Mouse (Mus musculus) embryonic facial prominence, embryonic 12.5 days (tissue): ENCODE data around the gene Cdk2. TPM values are rescaled to one million over a fixed set of nuclear protein-coding genes. Genes with fewer than 3 reads are reported as not detected.

Experiments used
- ATAC-seq: fragments of 200-750 bp; cut with Nextera tagmentation; 2 replicates; pipeline ENCODE4 v1.8.0; 2017; ENCODE audit not compliant: insufficient number of reproducible peaks, insufficient read depth, low FRiP score, low TSS enrichment
- H3K27ac ChIP-seq: fragments of 300-500 bp; sonication (generic); 2 replicates; pipeline ENCODE4 v1.5.1; 2016; ENCODE audit warnings: mild to moderate bottlenecking
- H3K27me3 ChIP-seq: fragments of 300-500 bp; sonication (generic); 2 replicates; pipeline ENCODE4 v1.6.1; 2016; ENCODE audit warnings: mild to moderate bottlenecking, moderate library complexity
- H3K36me3 ChIP-seq: fragments of 300-500 bp; sonication (generic); 2 replicates; pipeline ENCODE4 v1.6.1; 2016; ENCODE audit warnings: mild to moderate bottlenecking
- H3K4me1 ChIP-seq: fragments of 300-500 bp; sonication (generic); 2 replicates; pipeline ENCODE4 v1.6.1; 2016
- H3K4me2 ChIP-seq: fragments of 300-500 bp; sonication (generic); replicated peaks from 2 replicates; pipeline ENCODE4 v1.6.1; 2016; ENCODE audit warnings: mild to moderate bottlenecking, moderate library complexity
- H3K4me3 ChIP-seq: fragments of 300-500 bp; sonication (generic); 2 replicates; pipeline ENCODE4 v1.5.1; 2016; ENCODE audit warnings: mild to moderate bottlenecking
- H3K9ac ChIP-seq: fragments of 300-500 bp; sonication (generic); 2 replicates; pipeline ENCODE4 v1.6.1; 2016; ENCODE audit warnings: mild to moderate bottlenecking, moderate library complexity
- H3K9me3 ChIP-seq: fragments of 300-500 bp; sonication (generic); 2 replicates; pipeline ENCODE4 v1.6.1; 2016; ENCODE audit warnings: mild to moderate bottlenecking, moderate library complexity
- WGBS: fragments of 180-500 bp; shearing (Covaris S2); methylation state at CpG from one replicate; pipeline ENCODE4 v1.1.7; 2016; 5-methylcytosine and 5-hydroxymethylcytosine counted together
- polyA plus RNA-seq: library from polyadenylated mRNA; unstranded; fragments of >200 nt; fragmentation: Nextera tagmentation; extraction: Ambion mirVana; gene quantifications from 2 replicates; pipeline ENCODE4 v1.2.1, GENCODE M21; 2016

The Cdk2 gene
- polyA plus RNA-seq, 1 experiment from 2014 or later, result 143 TPM

DNA sequence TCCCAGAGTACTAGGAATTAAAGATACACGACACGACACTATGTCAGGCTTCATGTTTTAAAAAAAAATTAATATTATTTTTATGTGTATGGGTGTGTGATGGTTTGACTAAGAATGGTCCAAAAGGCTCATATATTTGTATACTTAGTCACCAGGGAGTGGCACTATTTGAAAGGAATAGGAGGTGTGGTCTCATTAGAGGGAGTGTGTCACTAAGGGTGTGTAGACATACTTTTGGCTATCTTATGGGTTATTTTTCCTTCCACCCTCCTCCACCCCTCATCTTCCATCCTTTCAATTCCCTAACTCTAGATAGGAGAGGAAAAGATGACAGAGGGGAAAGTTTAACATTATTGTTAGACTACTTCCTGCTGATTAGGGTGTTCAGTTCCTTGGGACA lies 39.0 kb downstream of the Cdk2 start:
- Histone ChIP-seq H3K27me3 (no peaks in the 10 kb centered on the region), H3K9ac (no peak overlapping the region), H3K9me3 (no peaks in the 10 kb centered on the region), H3K36me3 (no peaks in the 10 kb centered on the region), H3K4me3 (no peak overlapping the region), H3K4me1 (0 out of 2 replicates have a peak, but pooled peaks cover 7% of the 10 kb centered on the region), H3K27ac (no peak overlapping the region), H3K4me2 (no peak overlapping the region)
- 97% methylated on average over 2 of the region's 2 CpGs for WGBS
- ATAC-seq, result no peak

- 81% methylated on average over 3 of the region's 3 CpGs for WGBS
Measured at GRCm38 (mm10) chr10:128665307-128665706, 39.5 kb downstream of the Cdk2 start.

GRCm38 (mm10) chr10:128664808-128665207 lies 40.0 kb downstream of the Cdk2 start:
- Histone ChIP-seq H3K4me3 (no peak overlapping the region), H3K9ac (no peak overlapping the region), H3K4me2 (no peak overlapping the region), H3K27ac (no peak overlapping the region), H3K4me1 (0 out of 2 replicates have a peak, but pooled peaks cover 6% of the 10 kb centered on the region), H3K27me3 (no peaks in the 10 kb centered on the region), H3K36me3 (no peaks in the 10 kb centered on the region), H3K9me3 (no peaks in the 10 kb centered on the region)
- 69% methylated on average over 3 of the region's 3 CpGs for WGBS
- ATAC-seq, result no peak

More at GRCm38 (mm10) chr10:128665307-128665706, 39.5 kb downstream of the Cdk2 start:
- Histone ChIP-seq H3K27ac (no peak overlapping the region), H3K4me1 (0 out of 2 replicates have a peak, but pooled peaks cover 7% of the 10 kb centered on the region), H3K4me3 (no peak overlapping the region), H3K9ac (no peak overlapping the region), H3K36me3 (no peaks in the 10 kb centered on the region), H3K27me3 (no peaks in the 10 kb centered on the region), H3K4me2 (no peak overlapping the region), H3K9me3 (no peaks in the 10 kb centered on the region)
- ATAC-seq, result no peak

GRCm38 (mm10) chr10:128663441-128664220 lies 41.2 kb downstream of the Cdk2 start:
- H3K4me3 ChIP-seq, result no peak overlapping the region
- H3K36me3 ChIP-seq, result no peaks in the 10 kb centered on the region
- no peak overlapping the region for H3K9ac ChIP-seq
- H3K9me3 ChIP-seq, result no peaks in the 10 kb centered on the region
- ATAC-seq, result no peak
- H3K4me1 ChIP-seq, result no peaks in the 10 kb centered on the region
- no peak overlapping the region for H3K27ac ChIP-seq
- WGBS, result 68% methylated on average over 5 of the region's 5 CpGs
- no peaks in the 10 kb centered on the region for H3K27me3 ChIP-seq
- no peak overlapping the region for H3K4me2 ChIP-seq

DNA sequence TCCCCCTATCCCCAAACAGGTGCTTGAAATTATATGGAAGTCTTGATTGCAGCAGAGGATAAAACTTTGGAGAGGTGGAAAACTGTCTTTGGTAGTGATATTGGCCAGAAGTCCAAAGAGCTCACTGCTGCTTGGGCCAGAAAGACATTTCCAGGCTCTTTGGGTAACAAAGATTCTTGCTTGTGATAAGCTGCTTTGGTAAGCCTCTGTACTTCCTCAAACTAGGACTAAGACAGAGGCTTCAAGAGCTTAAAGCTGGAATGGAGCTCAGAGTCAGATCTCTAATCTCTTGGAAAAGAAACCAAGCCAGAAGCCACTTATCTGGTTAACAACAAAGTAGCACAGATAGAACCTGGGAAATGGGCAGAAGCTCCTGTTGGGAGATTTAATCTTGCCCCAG lies 42.4 kb downstream of the Cdk2 start:
- no peak for ATAC-seq

GRCm38 (mm10) chr10:128659490-128659889 lies 45.3 kb downstream of the Cdk2 start:
- H3K27me3 ChIP-seq, result no peaks in the 10 kb centered on the region
- H3K4me1 ChIP-seq, result no peaks in the 10 kb centered on the region
- no peak for ATAC-seq
- no peak overlapping the region for H3K27ac ChIP-seq
- WGBS, result 48% methylated on average over 9 of the region's 9 CpGs
- H3K4me3 ChIP-seq, result no peak overlapping the region
- H3K9ac ChIP-seq, result no peak overlapping the region
- no peaks in the 10 kb centered on the region for H3K36me3 ChIP-seq
- H3K9me3 ChIP-seq, result no peaks in the 10 kb centered on the region
- no peak overlapping the region for H3K4me2 ChIP-seq

More for the DNA sequence above, 42.4 kb downstream of the Cdk2 start:
- H3K27me3 ChIP-seq, result no peaks in the 10 kb centered on the region
- no peak overlapping the region for H3K4me2 ChIP-seq
- H3K36me3 ChIP-seq, result no peaks in the 10 kb centered on the region
- no peak overlapping the region for H3K9ac ChIP-seq
- H3K4me3 ChIP-seq, result no peak overlapping the region
- H3K9me3 ChIP-seq, result no peaks in the 10 kb centered on the region
- H3K4me1 ChIP-seq, result no peaks in the 10 kb centered on the region
- no peak overlapping the region for H3K27ac ChIP-seq

GRCm38 (mm10) chr10:128657844-128658243 lies 47.0 kb downstream of the Cdk2 start:
- Histone ChIP-seq H3K27ac (no peak overlapping the region), H3K4me1 (no peaks in the 10 kb centered on the region), H3K27me3 (no peaks in the 10 kb centered on the region), H3K4me3 (no peak overlapping the region), H3K9me3 (no peaks in the 10 kb centered on the region), H3K4me2 (no peak overlapping the region), H3K36me3 (no peaks in the 10 kb centered on the region), H3K9ac (no peak overlapping the region)
- 56% methylated on average over 9 of the region's 9 CpGs for WGBS
- no peak for ATAC-seq

- Histone ChIP-seq H3K27ac (no peak overlapping the region), H3K9ac (no peak overlapping the region), H3K4me2 (no peak overlapping the region), H3K36me3 (no peaks in the 10 kb centered on the region), H3K9me3 (no peaks in the 10 kb centered on the region), H3K4me1 (no peaks in the 10 kb centered on the region), H3K27me3 (no peaks in the 10 kb centered on the region), H3K4me3 (no peak overlapping the region)
- ATAC-seq, result no peak
- 88% methylated on average over 1 of the region's 1 CpGs for WGBS
Measured at GRCm38 (mm10) chr10:128656731-128657130, 48.1 kb downstream of the Cdk2 start.

- Histone ChIP-seq H3K9ac (no peak overlapping the region), H3K4me3 (no peak overlapping the region), H3K27ac (no peak overlapping the region), H3K4me1 (no peaks in the 10 kb centered on the region), H3K36me3 (no peaks in the 10 kb centered on the region), H3K27me3 (no peaks in the 10 kb centered on the region), H3K9me3 (no peaks in the 10 kb centered on the region), H3K4me2 (no peak overlapping the region)
- WGBS, result 83% methylated on average over 3 of the region's 3 CpGs
- ATAC-seq, result no peak
Measured at GRCm38 (mm10) chr10:128655254-128655653, 49.6 kb downstream of the Cdk2 start.

DNA sequence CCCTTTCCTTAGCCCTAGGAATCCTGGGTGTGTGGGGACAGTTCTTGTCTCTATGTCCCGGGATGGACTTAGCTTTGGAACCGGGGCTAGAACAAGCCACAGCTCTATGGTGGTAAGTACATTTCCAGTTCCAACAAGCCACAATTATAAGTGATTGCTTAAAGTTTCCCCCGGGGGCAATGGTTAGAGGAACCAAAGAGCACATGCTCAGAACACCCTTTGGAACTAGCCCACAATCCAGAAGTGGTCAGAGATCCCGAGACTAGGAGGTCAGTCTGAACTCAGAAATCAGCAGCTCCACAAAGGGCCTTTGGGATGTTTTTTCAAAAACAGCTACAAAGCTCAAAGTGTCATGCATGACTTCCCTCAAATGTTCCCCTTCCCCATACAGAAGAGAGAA lies 51.0 kb downstream of the Cdk2 start:
- no peak overlapping the region for H3K4me3 ChIP-seq
- H3K4me1 ChIP-seq, result no peaks in the 10 kb centered on the region
- H3K27ac ChIP-seq, result no peak overlapping the region
- 58% methylated on average over 4 of the region's 4 CpGs for WGBS
- no peaks in the 10 kb centered on the region for H3K27me3 ChIP-seq
- H3K9me3 ChIP-seq, result no peaks in the 10 kb centered on the region
- no peaks in the 10 kb centered on the region for H3K36me3 ChIP-seq
- H3K9ac ChIP-seq, result no peak overlapping the region
- ATAC-seq, result no peak
- no peak overlapping the region for H3K4me2 ChIP-seq
